Mouse (Mus musculus) CH12F3 (cell line): ENCODE data around the gene Pramel5.
"Not testable (repeated sequence)": the region's sequence is repeated elsewhere in the genome, so short reads cannot be mapped to it uniquely, and the experiment has no call there.

Experiments
- in situ Hi-C: fragments of 300-500 bp; cut with MboI; formaldehyde crosslinking; loops from 2 replicates; pipeline ENCODE4 v1.14.3; 2020; ENCODE audit warnings: low sequenced_read_pairs

Pramel5 gene

DNA sequence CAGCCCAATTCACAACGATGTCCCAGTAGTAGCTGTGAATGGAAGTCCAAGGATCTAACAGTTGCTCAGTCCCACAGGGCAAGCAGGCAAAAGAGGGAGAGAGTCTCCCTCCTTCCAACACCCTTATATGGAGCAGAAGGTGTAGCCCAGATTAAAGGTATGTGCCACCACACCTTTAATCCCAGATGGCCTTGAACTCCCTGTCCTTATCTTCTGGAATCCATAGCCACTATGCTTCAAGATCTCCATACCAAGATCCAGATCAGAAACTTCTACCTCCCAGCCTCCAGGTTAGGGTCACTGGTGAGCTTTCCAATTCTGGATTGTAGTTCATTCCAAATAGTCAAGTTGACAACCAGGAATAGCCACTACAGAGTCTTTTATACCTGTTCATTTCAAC, at the start of gene Pramel5:
Gene Pramel5, minus strand, starts transcription at position 101 of the 400 bp plus-strand sequence.
- in situ Hi-C loops = not testable (repeated sequence)

GRCm38 (mm10) chr4:144329949-144330348, 49.7 kb upstream of the Pramel5 start, which contains the start of gene Gm13128:
TSS of gene Gm13128 (plus strand) at chr4:144330249.
- in situ Hi-C loops = not testable (repeated sequence)

- in situ Hi-C loops = not testable (repeated sequence)
Observed at GRCm38 (mm10) chr4:144312666-144313460, 32.6 kb upstream of the Pramel5 start.

DNA sequence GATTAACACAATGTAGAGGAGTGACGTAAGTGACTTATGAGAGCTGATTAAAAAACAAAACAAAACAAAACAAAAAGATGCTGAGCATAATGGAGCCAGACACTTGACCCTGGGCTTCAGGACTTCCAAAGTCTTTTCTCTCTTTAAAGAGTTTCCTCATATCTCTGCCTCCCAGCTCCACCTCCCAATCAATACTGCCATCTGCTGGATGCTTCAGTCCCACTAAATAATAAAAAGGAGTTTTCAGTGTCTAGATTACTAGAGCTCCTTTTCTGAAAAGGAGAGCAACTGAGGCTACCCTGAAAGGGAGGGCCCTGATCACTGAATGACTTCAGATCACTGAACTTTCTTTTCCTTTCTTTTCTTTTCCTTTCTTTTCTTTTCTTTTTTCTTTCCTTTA, 19.1 kb upstream of the Pramel5 start:
- in situ Hi-C loops = not testable (repeated sequence)

DNA sequence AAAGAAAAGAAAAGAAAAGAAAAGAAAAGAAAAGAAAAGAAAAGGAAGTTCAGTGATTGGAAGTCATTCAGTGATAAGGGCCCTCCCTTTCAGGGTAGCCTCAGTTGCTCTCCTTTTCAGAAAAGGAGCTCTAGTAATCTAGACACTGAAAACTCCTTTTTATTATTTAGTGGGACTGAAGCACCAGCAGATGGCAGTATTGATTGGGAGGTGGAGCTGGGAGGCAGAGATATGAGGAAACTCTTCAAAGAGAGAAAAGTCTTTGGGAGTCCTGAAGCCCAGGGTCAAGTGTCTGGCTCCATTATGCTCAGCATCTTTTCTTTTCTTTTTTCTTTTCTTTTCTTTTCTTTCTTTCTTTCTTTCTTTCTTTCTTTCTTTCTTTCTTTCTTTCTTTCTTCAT, 25.5 kb downstream of the Pramel5 start:
- in situ Hi-C loops = not testable (repeated sequence)
